Mouse (Mus musculus) gastrocnemius, postnatal 14 days (tissue): ENCODE data around the gene Skint7. TPM values are rescaled to one million over a fixed set of nuclear protein-coding genes. Genes with fewer than 3 reads are reported as not detected.
"Not testable (repeated sequence)": the region's sequence is repeated elsewhere in the genome, so short reads cannot be mapped to it uniquely, and the experiment has no call there.

ENCODE experiments used
- DNase-seq: peaks from one replicate; pipeline ENCODE4 v3.0.0; 2021; ENCODE audit warnings: mixed read lengths
- intact Hi-C: fragments of 180-260 bp; cut with DNase I; formaldehyde crosslinking; loops from one replicate; pipeline ENCODE4 v1.15.1; 2025; ENCODE audit warnings: low total_unique reads
- long read RNA-seq, 2 experiments: library from polyadenylated mRNA; stranded (forward); transcript quantifications; one replicate each; pipeline ENCODE4 v2.0.0; 2021
- total RNA-seq, 2 experiments: library from RNA; stranded (reverse); gene quantifications; 2 replicates each; pipeline ENCODE4 v1.2.3; 2021

The Skint7 gene
- total RNA-seq = not detected
- long read RNA-seq, experiment 1 = 0 reads
- long read RNA-seq, experiment 2 = 0 reads

DNA sequence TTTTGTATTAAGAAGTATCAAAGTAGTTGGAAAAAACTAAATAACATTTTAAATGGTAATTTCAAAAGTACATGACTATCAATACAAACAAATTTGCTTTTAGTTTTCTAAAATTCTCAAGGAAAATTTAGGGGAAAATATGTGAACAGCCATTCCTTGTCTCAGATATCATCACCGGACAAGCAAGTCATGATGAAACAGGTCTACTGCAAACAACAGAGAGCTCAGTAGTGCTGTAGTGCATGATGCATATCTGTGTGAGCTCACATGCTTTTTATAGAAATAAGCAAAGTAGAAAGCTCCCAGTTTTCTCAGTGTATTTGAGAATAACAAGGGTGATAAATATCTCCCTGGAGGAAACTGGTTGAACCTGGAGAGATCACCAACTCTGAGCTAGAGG, at the start of gene Skint7:
TSS of gene Skint7 (plus strand) at position 301 of the 400 bp plus-strand sequence.
- no peak for DNase-seq
- intact Hi-C loops = no loop called here

DNA sequence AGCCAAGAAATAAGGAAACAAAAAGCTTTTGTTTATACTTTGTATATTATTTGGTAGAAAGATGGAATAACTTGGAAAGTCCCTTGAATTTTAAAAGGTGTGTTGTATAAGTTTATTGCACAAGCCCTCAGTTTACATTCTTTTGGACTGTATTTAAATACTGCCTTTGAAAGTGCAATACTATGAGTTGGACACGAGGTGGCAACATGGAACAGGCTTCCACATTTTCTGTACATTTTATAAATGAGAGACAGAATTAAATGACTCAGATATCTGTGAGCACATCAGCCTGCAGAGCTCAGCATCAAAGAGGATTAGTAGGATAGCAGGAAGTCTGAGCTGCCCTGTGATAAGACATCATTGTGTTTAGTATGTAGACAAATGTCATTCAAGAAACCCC, 11.4 kb upstream of the Skint7 start:
- intact Hi-C loops = no loop called here
- DNase-seq = no peak

DNA sequence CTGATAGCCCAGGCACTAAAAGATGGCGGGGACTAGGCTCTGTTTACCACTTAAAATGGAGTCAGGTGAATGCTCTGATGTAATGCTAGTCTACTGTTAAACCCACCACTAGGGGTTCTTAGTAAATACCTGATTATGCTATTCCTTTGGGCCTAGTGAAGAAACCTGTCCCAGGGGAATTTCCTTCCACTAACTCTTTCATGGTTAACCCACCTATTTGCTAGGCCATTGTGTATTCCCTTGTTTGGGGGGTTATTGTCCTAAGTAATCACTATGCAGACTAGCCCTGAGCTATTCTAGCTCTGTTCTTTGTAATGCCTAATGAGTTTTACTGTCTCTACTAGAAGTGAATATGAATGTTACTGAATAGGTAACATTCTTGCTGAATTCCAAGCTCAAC, 9.5 kb upstream of the Skint7 start:
- intact Hi-C loops, DNase-seq: not testable (repeated sequence)

DNA sequence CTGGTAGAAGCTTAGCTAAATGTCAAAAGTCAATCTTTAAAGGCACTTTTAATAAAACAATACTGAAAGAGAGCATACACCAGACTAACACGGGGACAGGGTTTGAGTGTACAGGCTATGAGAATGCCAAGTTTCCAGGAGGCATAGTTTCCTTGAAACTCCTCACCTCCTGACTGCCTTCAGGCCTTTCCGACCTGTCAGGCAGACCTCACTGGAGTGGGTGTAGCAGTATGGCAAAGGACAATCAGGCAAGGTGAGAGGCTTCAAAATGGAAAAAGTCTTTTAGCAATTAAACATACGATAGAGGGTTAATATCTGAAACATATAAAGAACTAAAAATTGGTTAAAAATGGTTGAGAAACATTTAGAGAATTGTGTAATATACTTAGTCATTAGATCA, 9.1 kb upstream of the Skint7 start:
- DNase-seq = no peak
- intact Hi-C loops = no loop called here

DNA sequence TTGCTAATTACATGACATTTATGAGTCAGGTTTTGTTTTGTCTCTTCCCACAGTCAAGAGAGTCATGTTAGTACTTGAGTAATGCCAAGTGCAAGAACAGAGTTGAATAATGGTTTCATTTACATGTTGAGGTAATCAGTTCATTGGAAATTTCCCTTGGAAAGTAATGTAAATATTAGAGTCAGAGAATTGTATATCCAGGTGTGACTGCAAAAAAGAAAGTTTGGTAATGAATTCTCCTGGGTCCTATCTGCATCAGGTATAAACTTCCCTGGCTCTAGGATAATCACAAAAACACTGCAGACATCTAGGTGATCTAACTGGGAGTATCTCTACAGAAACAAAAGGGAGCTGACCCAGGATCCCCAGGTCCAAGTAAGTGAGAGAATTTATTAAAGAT, 33.2 kb downstream of the Skint7 start, which contains the start of gene Skint1:
TSS of gene Skint1 (plus strand) at position 301 of the 400 bp plus-strand sequence.
- intact Hi-C loops = no loop called here
- no peak for DNase-seq

Other genes starting within 250 kb of the Skint7 start
- not detected for gene Slc5a9, start 70.0 kb upstream of the Skint7 start, total RNA-seq
- not detected for gene Skint8, start 53.5 kb upstream of the Skint7 start, total RNA-seq
- not detected for gene Skint1, start 33.3 kb downstream of the Skint7 start, total RNA-seq
- not detected for gene Skint4, start 99.1 kb downstream of the Skint7 start, total RNA-seq